Mouse (Mus musculus) CH12.LX (cell line): ENCODE measurements around the gene Mvb12b. TPM values are rescaled to one million over a fixed set of nuclear protein-coding genes. Genes with fewer than 3 reads are reported as not detected.

ENCODE experiments used
- DNase-seq: peaks from one replicate; pipeline ENCODE4 v3.0.0-alpha.2; 2013; ENCODE audit errors: extremely low read depth
- H3K27ac ChIP-seq: 2 replicates; pipeline ENCODE4 v1.5.1; 2012; ENCODE audit warnings: low read depth, mild to moderate bottlenecking, control low read depth, moderate library complexity; ENCODE audit not compliant: insufficient read depth
- H3K27me3 ChIP-seq: replicated peaks from 2 replicates; pipeline ENCODE3; 2012; ENCODE audit warnings: inconsistent platforms
- H3K36me3 ChIP-seq, 2 experiments: replicated peaks in 1 of 2; 2 replicates each; pipeline versions ENCODE3 to v1.6.1; 2012; ENCODE audit warnings: inconsistent platforms in 1 of 2, low read length in 1 of 2, mild to moderate bottlenecking in 1 of 2, mixed read lengths in 1 of 2, moderate library complexity in 1 of 2; ENCODE audit not compliant: control insufficient read depth in 1 of 2, insufficient read depth in 1 of 2
- H3K4me1 ChIP-seq, 2 experiments: 2 replicates each; pipeline ENCODE4 v1.6.1; 2012; ENCODE audit warnings: inconsistent platforms in 1 of 2, moderate library complexity in 1 of 2; ENCODE audit not compliant: insufficient read depth in 2 of 2, control insufficient read depth in 1 of 2
- H3K4me2 ChIP-seq: 2 replicates; pipeline ENCODE4 v1.6.1; 2012; ENCODE audit warnings: low read depth, mild to moderate bottlenecking, control low read depth; ENCODE audit not compliant: poor library complexity, insufficient read depth, severe bottlenecking
- H3K4me3 ChIP-seq, 3 experiments: fragments of 150-350 bp in 1 of 3; sonication (generic) in 1 of 3; replicated peaks in 1 of 3; 2 replicates each; pipeline versions ENCODE3 to v1.5.1; 2011 to 2012; ENCODE audit warnings: low read depth in 2 of 3, low read length in 2 of 3, mild to moderate bottlenecking in 2 of 3, moderate library complexity in 2 of 3, control low read depth in 1 of 3, improper control_type of control experiment in 1 of 3, inconsistent platforms in 1 of 3, mixed read lengths in 1 of 3; ENCODE audit not compliant: poor library complexity in 1 of 3
- H3K79me2 ChIP-seq: replicated peaks from 2 replicates; pipeline ENCODE4 v1.6.1; 2012; ENCODE audit warnings: mild to moderate bottlenecking, moderate library complexity; ENCODE audit not compliant: control insufficient read depth, poor library complexity, insufficient read depth, severe bottlenecking; ENCODE audit errors: extremely low read depth
- H3K9ac ChIP-seq: 2 replicates; pipeline ENCODE4 v1.6.1; 2012; ENCODE audit warnings: low read depth, mild to moderate bottlenecking, control low read depth, moderate library complexity; ENCODE audit not compliant: insufficient read depth
- H3K9me3 ChIP-seq: replicated peaks from 2 replicates; pipeline ENCODE3; 2012; ENCODE audit warnings: low read length, inconsistent platforms, mixed read lengths
- BHLHE40 ChIP-seq: IDR thresholded peaks from 2 replicates; pipeline ENCODE4 v1.6.1; 2011; ENCODE audit warnings: mild to moderate bottlenecking, low read depth, low read length, improper control_type of control experiment
- CHD1 ChIP-seq: IDR thresholded peaks from 2 replicates; pipeline ENCODE4 v1.6.1; 2012; ENCODE audit warnings: low read depth, low read length, improper control_type of control experiment, inconsistent platforms
- CHD2 ChIP-seq: IDR thresholded peaks from 2 replicates; pipeline ENCODE4 v1.6.1; 2011; ENCODE audit warnings: low read length, improper control_type of control experiment
- CTCF ChIP-seq, 2 experiments: IDR thresholded peaks in 1 of 2; conservative IDR thresholded peaks in 1 of 2; 2 replicates each; pipeline ENCODE4 v1.5.1; 2011 to 2012; ENCODE audit warnings: low read depth in 2 of 2, low read length in 2 of 2, improper control_type of control experiment in 1 of 2, inconsistent platforms in 1 of 2, mild to moderate bottlenecking in 1 of 2, moderate library complexity in 1 of 2
- EP300 ChIP-seq: IDR thresholded peaks from 2 replicates; pipeline ENCODE4 v1.6.1; 2011; ENCODE audit warnings: low read length, improper control_type of control experiment
- GABPA ChIP-seq: IDR thresholded peaks from 2 replicates; pipeline ENCODE4 v1.6.1; 2012; ENCODE audit warnings: low read depth, low read length, improper control_type of control experiment, inconsistent platforms; ENCODE audit not compliant: insufficient replicate concordance
- HCFC1 ChIP-seq: IDR thresholded peaks from 2 replicates; pipeline ENCODE4 v1.6.1; 2012; ENCODE audit warnings: low read depth, mild to moderate bottlenecking, inconsistent platforms, low read length, improper control_type of control experiment
- IRF4 ChIP-seq: IDR thresholded peaks from 2 replicates; pipeline ENCODE4 v1.6.1; 2014; ENCODE audit warnings: low read depth, mild to moderate bottlenecking, inconsistent platforms, low read length, improper control_type of control experiment
- JUN ChIP-seq: IDR thresholded peaks from 2 replicates; pipeline ENCODE4 v1.6.1; 2011; ENCODE audit warnings: low read depth, mild to moderate bottlenecking, low read length, improper control_type of control experiment, moderate library complexity; ENCODE audit not compliant: insufficient read depth
- JUND ChIP-seq: conservative IDR thresholded peaks from 2 replicates; pipeline ENCODE4 v1.6.1; 2011; ENCODE audit warnings: low read depth, low read length, improper control_type of control experiment
- MAX ChIP-seq: IDR thresholded peaks from 2 replicates; pipeline ENCODE4 v1.6.1; 2011; ENCODE audit warnings: low read length, improper control_type of control experiment
- MAZ ChIP-seq: IDR thresholded peaks from 2 replicates; pipeline ENCODE4 v1.6.1; 2012; ENCODE audit warnings: low read depth, mild to moderate bottlenecking, inconsistent platforms, low read length, improper control_type of control experiment, moderate library complexity
- MEF2A ChIP-seq: IDR thresholded peaks from 2 replicates; pipeline ENCODE4 v1.6.1; 2014; ENCODE audit warnings: low read depth, mild to moderate bottlenecking, inconsistent platforms, low read length, improper control_type of control experiment, borderline replicate concordance
- MXI1 ChIP-seq: IDR thresholded peaks from 2 replicates; pipeline ENCODE4 v1.6.1; 2011; ENCODE audit warnings: mild to moderate bottlenecking, low read depth, low read length, improper control_type of control experiment
- MYC ChIP-seq: IDR thresholded peaks from 2 replicates; pipeline ENCODE4 v1.6.1; 2011; ENCODE audit warnings: low read depth, mild to moderate bottlenecking, improper control_type of control experiment, low read length
- NRF1 ChIP-seq: IDR thresholded peaks from 2 replicates; pipeline ENCODE4 v1.6.1; 2014; ENCODE audit warnings: low read depth, mild to moderate bottlenecking, inconsistent platforms, low read length, improper control_type of control experiment, moderate library complexity
- POLR2A ChIP-seq: IDR thresholded peaks from 2 replicates; pipeline ENCODE4 v1.6.1; 2011; ENCODE audit warnings: low read depth, mild to moderate bottlenecking, improper control_type of control experiment, low read length
- POLR2AphosphoS2 ChIP-seq: IDR thresholded peaks from 2 replicates; pipeline ENCODE4 v1.6.1; 2011; ENCODE audit warnings: low read depth, low read length, improper control_type of control experiment
- RAD21 ChIP-seq: IDR thresholded peaks from 2 replicates; pipeline ENCODE4 v1.6.1; 2011; ENCODE audit warnings: low read depth, mild to moderate bottlenecking, low read length, improper control_type of control experiment, moderate library complexity
- RCOR1 ChIP-seq: conservative IDR thresholded peaks from 2 replicates; pipeline ENCODE4 v1.6.1; 2012; ENCODE audit warnings: low read depth, mild to moderate bottlenecking, inconsistent platforms, low read length, improper control_type of control experiment
- TCF12 ChIP-seq: IDR thresholded peaks from 2 replicates; pipeline ENCODE4 v1.6.1; 2014; ENCODE audit warnings: low read depth, mild to moderate bottlenecking, inconsistent platforms, low read length, improper control_type of control experiment
- UBTF ChIP-seq: IDR thresholded peaks from 2 replicates; pipeline ENCODE4 v1.6.1; 2012; ENCODE audit warnings: low read depth, mild to moderate bottlenecking, inconsistent platforms, low read length, improper control_type of control experiment, moderate library complexity
- dilution Hi-C: fragments of 300-500 bp; cut with MboI; formaldehyde crosslinking; loops from 2 replicates; pipeline ENCODE4 v1.14.3; 2020; ENCODE audit warnings: low sequenced_read_pairs; ENCODE audit not compliant: extremely low pct_unique_long_range_greater_than_20kb, extremely low pct_ligation_motif_present
- in situ Hi-C: fragments of 300-500 bp; cut with MboI; formaldehyde crosslinking; loops from 3 replicates; pipeline ENCODE4 v1.14.3; 2019; ENCODE audit warnings: low sequenced_read_pairs, low pct_ligation_motif_present, low pct_unique_long_range_greater_than_20kb, mixed read lengths
- polyA plus RNA-seq: library from polyadenylated mRNA; unstranded; fragments of >175 nt; gene quantifications from 2 replicates; pipeline ENCODE4 v1.2.1, GENCODE M21; 2012; ENCODE audit warnings: low read depth; ENCODE audit not compliant: insufficient read length
- total RNA-seq, 2 experiments: library from RNA; depleted of rRNA; stranded (reverse); fragments of 300-350 nt in 1 of 2; fragments of >200 nt in 1 of 2; gene quantifications; 2 replicates each; pipeline ENCODE4 v1.2.3; 2012 to 2014

The Mvb12b gene
- total and polyA plus RNA-seq, 3 experiments, result 3.0 to 16.7 (median 5.3) TPM

GRCm38 (mm10) chr2:33754317-33754633 is 133.5 kb downstream of the Mvb12b start:
- Histone ChIP-seq H3K36me3 (peaks cover 0 to 8% of the 10 kb centered on the region in 2 experiments), H3K27ac (no peak overlapping the region)
- DNase-seq, result no peak

GRCm38 (mm10) chr2:33753630-33754316 is 134.0 kb downstream of the Mvb12b start:
- Histone ChIP-seq H3K9me3 (peaks cover 3% of the 10 kb centered on the region), H3K79me2 (no peaks in the 10 kb centered on the region), H3K4me1 (peaks cover 2 to 17% of the 10 kb centered on the region in 2 experiments; a peak in 3 of 4 replicates), H3K4me3 (no peak overlapping the region), H3K36me3 (peaks cover 3 to 12% of the 10 kb centered on the region in 2 experiments), H3K27me3 (no peaks in the 10 kb centered on the region), H3K4me2 (no peak overlapping the region), H3K27ac (no peak overlapping the region), H3K9ac (no peak overlapping the region)
- no peak for TF ChIP-seq RAD21
- TF ChIP-seq GABPA, result no peak
- TF ChIP-seq RCOR1, result no peak
- TF ChIP-seq POLR2A, result no peak
- TF ChIP-seq JUND, result no peak
- no peak for TF ChIP-seq JUN
- no peak for TF ChIP-seq TCF12
- no peak for TF ChIP-seq BHLHE40
- TF ChIP-seq EP300, result no peak
- TF ChIP-seq MAX, result no peak
- TF ChIP-seq CTCF (conservative IDR thresholded peaks at IDR 0.05 in 1 of 2, IDR thresholded peaks at IDR 0.05 in 1 of 2; ENCODE audit: low read depth in 2 of 2, low read length in 2 of 2), result no peak
- no peak for TF ChIP-seq MEF2A
- no peak for TF ChIP-seq IRF4
- no peak for TF ChIP-seq CHD2
- no peak for TF ChIP-seq MXI1
- no peak for TF ChIP-seq CHD1
- no peak for TF ChIP-seq POLR2AphosphoS2
- TF ChIP-seq HCFC1, result no peak
- no peak for TF ChIP-seq NRF1
- dilution Hi-C loops (no loop called here), in situ Hi-C loops (loop anchor here (25.0 kb wide), 1 partner anchor 884 kb away; no protein-coding TSS in a partner anchor)
- no peak for DNase-seq

More at GRCm38 (mm10) chr2:33754317-33754633, 133.5 kb downstream of the Mvb12b start:
- Histone ChIP-seq H3K4me2 (no peak overlapping the region), H3K9ac (no peak overlapping the region), H3K4me3 (no peak overlapping the region), H3K79me2 (no peaks in the 10 kb centered on the region), H3K27me3 (no peaks in the 10 kb centered on the region), H3K4me1 (peaks cover 2 to 17% of the 10 kb centered on the region in 2 experiments; a peak in 3 of 4 replicates), H3K9me3 (no peaks in the 10 kb centered on the region)
- dilution Hi-C loops, result no loop called here
- in situ Hi-C loops, result loop anchor here (25.0 kb wide), 1 partner anchor 883 kb away; no protein-coding TSS in a partner anchor
- TF ChIP-seq HCFC1, result no peak
- no peak for TF ChIP-seq UBTF
- no peak for TF ChIP-seq MAZ
- no peak for TF ChIP-seq JUND
- no peak for TF ChIP-seq CTCF (conservative IDR thresholded peaks at IDR 0.05 in 1 of 2, IDR thresholded peaks at IDR 0.05 in 1 of 2; ENCODE audit: low read depth in 2 of 2, low read length in 2 of 2)
- no peak for TF ChIP-seq MYC
- no peak for TF ChIP-seq NRF1
- no peak for TF ChIP-seq CHD2
- no peak for TF ChIP-seq MEF2A
